Mouse (Mus musculus): Measurements from ENCODE around the gene Odr4.

DNA sequence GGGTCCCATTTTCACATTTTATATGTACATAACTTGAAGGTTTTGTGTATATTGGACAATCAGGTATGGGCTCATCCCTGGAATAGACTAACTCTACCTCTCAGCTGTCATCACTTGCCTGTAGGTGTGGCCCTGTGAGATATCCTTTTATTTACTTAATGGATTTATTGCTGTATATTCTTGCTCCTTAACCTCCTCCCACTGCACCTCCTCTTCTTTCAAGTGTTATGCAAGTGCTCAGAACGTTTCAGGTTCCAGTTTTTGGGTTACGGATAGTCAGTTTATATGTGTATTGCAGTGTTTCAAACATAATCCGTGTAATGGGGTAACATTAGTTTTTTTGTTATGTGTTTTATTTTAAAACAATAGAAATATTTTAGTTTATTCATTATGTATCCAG lies 45.8 kb upstream of the Odr4 start:
- TF ChIP-seq POLR2A (IDR thresholded peaks at IDR 0.05; ENCODE audit: control insufficient read depth, extremely low read depth, insufficient read depth, low read length, poor library complexity) = no peak
- no peak for TF ChIP-seq CTCF (IDR thresholded peaks at IDR 0.05; ENCODE audit: borderline replicate concordance, control insufficient read depth, extremely low read depth, insufficient read depth, low read length, poor library complexity)
